Mouse (Mus musculus) ES-E14 (cell line): ENCODE data around the gene Adh1. TPM values are rescaled to one million over a fixed set of nuclear protein-coding genes. Genes with fewer than 3 reads are reported as not detected.

Source experiments
- DNase-seq: peaks from one replicate; pipeline ENCODE4 v3.0.0-alpha.2; 2013; ENCODE audit warnings: low read depth, low spot score
- H3K27ac ChIP-seq: 2 replicates; pipeline ENCODE4 v1.5.1; 2012; ENCODE audit warnings: low read depth, mild to moderate bottlenecking, low read length, moderate library complexity, mixed read lengths; ENCODE audit not compliant: poor library complexity, insufficient read depth, severe bottlenecking
- H3K36me3 ChIP-seq: 2 replicates; pipeline ENCODE4 v1.6.1; 2012; ENCODE audit warnings: mild to moderate bottlenecking, low read length, moderate library complexity, mixed read lengths; ENCODE audit not compliant: control insufficient read depth, poor library complexity, insufficient read depth, severe bottlenecking
- H3K4me1 ChIP-seq, 2 experiments: fragments of 150-350 bp in 1 of 2; sonication (generic) in 1 of 2; 2 replicates each; pipeline ENCODE4 v1.6.1; 2012; ENCODE audit warnings: low read length in 2 of 2, mild to moderate bottlenecking in 1 of 2, mixed read lengths in 1 of 2; ENCODE audit not compliant: control insufficient read depth in 2 of 2, insufficient read depth in 2 of 2, poor library complexity in 1 of 2
- H3K4me3 ChIP-seq, 2 experiments: fragments of 150-350 bp in 1 of 2; sonication (generic) in 1 of 2; 2 replicates each; pipeline ENCODE4 v1.5.1; 2012; ENCODE audit warnings: low read length in 2 of 2, low read depth in 1 of 2, mild to moderate bottlenecking in 1 of 2, mixed read lengths in 1 of 2; ENCODE audit not compliant: insufficient read depth in 1 of 2, poor library complexity in 1 of 2, severe bottlenecking in 1 of 2
- H3K9ac ChIP-seq: 2 replicates; pipeline ENCODE4 v1.6.1; 2012; ENCODE audit warnings: low read depth, mild to moderate bottlenecking, low read length, mixed read lengths; ENCODE audit not compliant: poor library complexity, insufficient read depth, severe bottlenecking
- H3K9me3 ChIP-seq: fragments of 150-350 bp; sonication (generic); 2 replicates; pipeline ENCODE4 v1.6.1; 2012; ENCODE audit warnings: low read depth, mild to moderate bottlenecking, low read length; ENCODE audit not compliant: control insufficient read depth, insufficient read depth
- CHD2 ChIP-seq: IDR thresholded peaks from 2 replicates; pipeline ENCODE4 v1.6.1; 2014; ENCODE audit warnings: mild to moderate bottlenecking, low read depth, low read length, inconsistent platforms
- HCFC1 ChIP-seq: IDR thresholded peaks from 2 replicates; pipeline ENCODE4 v1.6.1; 2012; ENCODE audit warnings: low read length, inconsistent platforms, borderline replicate concordance; ENCODE audit not compliant: insufficient read depth
- MAFK ChIP-seq: IDR thresholded peaks from 2 replicates; pipeline ENCODE4 v1.6.1; 2014; ENCODE audit warnings: mild to moderate bottlenecking, low read depth, low read length, inconsistent platforms; ENCODE audit not compliant: insufficient read depth
- ZC3H11A ChIP-seq: IDR thresholded peaks from 2 replicates; pipeline ENCODE4 v1.6.1; 2012; ENCODE audit warnings: low read depth, mild to moderate bottlenecking, inconsistent platforms, low read length, borderline replicate concordance
- ZNF384 ChIP-seq: IDR thresholded peaks from 2 replicates; pipeline ENCODE4 v1.6.1; 2012; ENCODE audit warnings: low read depth, low read length, inconsistent platforms
- in situ Hi-C, 2 experiments: fragments of 600-800 bp; cut with MboI; formaldehyde crosslinking; loops; one replicate each; pipeline ENCODE4 v1.15.1; 2025; ENCODE audit warnings: low sequenced_read_pairs in 2 of 2, inconsistent platforms in 1 of 2; ENCODE audit not compliant: unreplicated experiment in 2 of 2
- total RNA-seq: library from RNA; depleted of rRNA; stranded (reverse); fragments of 300-350 nt; gene quantifications from 2 replicates; pipeline ENCODE4 v1.2.3, GENCODE M21; 2012; rRNA removed

The Adh1 gene
- total RNA-seq, 1 experiment, result 0.36 TPM

DNA sequence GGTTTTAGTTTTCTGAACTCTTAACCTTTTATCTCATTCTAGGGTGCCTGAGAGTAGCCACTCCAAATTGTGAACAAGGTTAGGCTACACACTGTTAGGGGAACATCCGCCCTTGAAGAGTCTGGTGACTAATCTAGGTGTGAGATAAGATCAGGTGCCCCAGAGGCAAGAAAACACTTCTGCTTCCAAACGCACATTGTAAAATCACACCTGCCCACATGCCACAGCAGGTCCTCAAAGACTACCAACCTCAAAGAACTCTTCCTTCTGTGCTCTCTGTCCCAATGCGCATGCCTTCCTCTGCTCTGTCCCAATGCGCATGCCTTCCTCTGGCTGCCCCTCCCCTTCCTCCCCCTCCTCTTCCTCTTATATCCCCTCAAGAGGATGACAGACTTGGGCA lies 73.5 kb downstream of the Adh1 start:
- H3K4me3 ChIP-seq, result no peak overlapping the region
- no peak overlapping the region for H3K9ac ChIP-seq
- in situ Hi-C loops, result no loop called here
- no peak overlapping the region for H3K27ac ChIP-seq
- no peaks in the 10 kb centered on the region for H3K36me3 ChIP-seq
- H3K9me3 ChIP-seq, result no peaks in the 10 kb centered on the region
- TF ChIP-seq CHD2 (no peak), HCFC1 (no peak), ZC3H11A (no peak), ZNF384 (no peak), MAFK (no peak)
- H3K4me1 ChIP-seq, result no peaks in the 10 kb centered on the region
- DNase-seq, result no peak

DNA sequence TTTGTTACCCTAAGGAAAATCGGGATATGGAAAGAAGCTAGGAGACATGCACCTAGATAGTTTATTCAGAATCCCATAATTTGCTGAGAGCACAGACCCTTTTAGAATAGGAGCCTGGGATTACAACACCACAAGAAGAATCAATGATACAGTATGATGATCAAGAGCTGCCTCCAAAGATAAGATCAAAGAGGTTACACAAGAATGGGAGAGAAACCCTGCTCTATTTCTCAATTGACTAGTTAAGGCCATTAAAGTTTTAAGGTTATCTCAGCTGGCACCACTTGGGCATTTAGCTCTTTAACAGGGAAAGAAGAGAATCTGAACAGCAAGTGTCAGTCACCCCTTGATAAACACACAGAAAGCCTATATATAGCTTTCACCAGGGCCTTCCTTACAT lies 74.8 kb downstream of the Adh1 start:
- H3K4me3 ChIP-seq, result no peak overlapping the region
- no peaks in the 10 kb centered on the region for H3K9me3 ChIP-seq
- H3K27ac ChIP-seq, result no peak overlapping the region
- in situ Hi-C loops, result no loop called here
- no peaks in the 10 kb centered on the region for H3K4me1 ChIP-seq
- H3K9ac ChIP-seq, result no peak overlapping the region
- H3K36me3 ChIP-seq, result no peaks in the 10 kb centered on the region
- DNase-seq, result no peak
- TF ChIP-seq CHD2, result no peak
- no peak for TF ChIP-seq ZNF384
- no peak for TF ChIP-seq HCFC1
- TF ChIP-seq MAFK, result no peak
- no peak for TF ChIP-seq ZC3H11A

DNA sequence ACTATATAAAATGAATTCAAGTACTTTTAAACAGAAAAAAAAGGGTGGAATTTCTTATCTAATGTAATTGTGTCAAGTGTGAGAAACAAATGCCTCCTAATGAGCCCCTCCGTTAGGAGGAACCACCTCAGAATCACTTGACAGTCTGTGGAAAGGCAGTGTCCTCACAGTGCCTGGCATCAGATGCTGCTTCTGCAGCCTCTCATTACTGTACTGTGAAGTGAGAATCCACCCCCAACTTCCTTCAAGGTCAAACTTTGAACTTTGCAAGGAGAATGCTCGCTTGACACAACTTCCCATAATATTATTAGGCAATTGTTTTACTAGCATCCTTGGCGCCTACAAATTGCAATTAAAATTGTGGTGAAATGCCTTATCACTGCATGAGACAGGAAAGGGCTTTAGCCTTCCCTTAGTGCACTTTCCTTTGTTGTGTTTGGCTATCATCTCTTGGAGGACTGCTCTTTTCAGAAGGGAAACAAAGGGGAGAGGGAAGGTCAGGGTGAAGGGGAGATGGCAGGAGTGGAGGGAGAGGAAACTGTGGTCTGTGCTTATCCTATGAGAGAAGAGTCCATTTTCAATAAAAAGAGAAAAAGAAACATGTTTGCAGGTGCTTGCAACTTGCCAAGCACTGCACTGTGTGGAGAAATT lies 75.4 kb downstream of the Adh1 start:
- in situ Hi-C loops, result no loop called here
- no peak for DNase-seq
- TF ChIP-seq ZNF384 (no peak), ZC3H11A (no peak), HCFC1 (no peak), MAFK (no peak), CHD2 (no peak)
- H3K9me3 ChIP-seq, result no peaks in the 10 kb centered on the region
- no peak overlapping the region for H3K27ac ChIP-seq
- H3K4me1 ChIP-seq, result no peaks in the 10 kb centered on the region
- H3K4me3 ChIP-seq, result no peak overlapping the region
- no peaks in the 10 kb centered on the region for H3K36me3 ChIP-seq
- H3K9ac ChIP-seq, result no peak overlapping the region

Other genes starting within 250 kb of the Adh1 start
- under 0.01 and 0.05 TPM in 2 replicates for gene 1110002E22Rik, start 195.9 kb upstream of the Adh1 start, total RNA-seq
- gene Gm5105, start 193.6 kb upstream of the Adh1 start, total RNA-seq, result not detected in 2 replicates
- 16.2 and 16.5 TPM in 2 replicates for gene Trmt10a, start 117.5 kb upstream of the Adh1 start, total RNA-seq
- gene Mttp, start 116.0 kb upstream of the Adh1 start, total RNA-seq, result 10.3 and 10.8 TPM in 2 replicates
- not detected in 2 replicates for gene 4930579F01Rik, start 67.2 kb upstream of the Adh1 start, total RNA-seq
- gene Adh7, start 43.2 kb upstream of the Adh1 start, total RNA-seq, result 0.36 and 0.48 TPM in 2 replicates
- not detected in 2 replicates for gene Adh6a, start 52.3 kb downstream of the Adh1 start, total RNA-seq
- gene Adh6b, start 80.8 kb downstream of the Adh1 start, total RNA-seq, result not detected in 2 replicates
- 0.48 and 0.98 TPM in 2 replicates for gene Adh4, start 154.5 kb downstream of the Adh1 start, total RNA-seq
- gene Adh5, start 182.1 kb downstream of the Adh1 start, total RNA-seq, result 222 and 245 TPM in 2 replicates
- 50.8 and 67.7 TPM in 2 replicates for gene Metap1, start 228.5 kb downstream of the Adh1 start, total RNA-seq